Mouse (Mus musculus) lung, postnatal 14 days (tissue): ENCODE results near the gene F3.

Experiments
- DNase-seq: peaks from one replicate; pipeline ENCODE4 v3.0.0; 2021

Gene F3

DNA sequence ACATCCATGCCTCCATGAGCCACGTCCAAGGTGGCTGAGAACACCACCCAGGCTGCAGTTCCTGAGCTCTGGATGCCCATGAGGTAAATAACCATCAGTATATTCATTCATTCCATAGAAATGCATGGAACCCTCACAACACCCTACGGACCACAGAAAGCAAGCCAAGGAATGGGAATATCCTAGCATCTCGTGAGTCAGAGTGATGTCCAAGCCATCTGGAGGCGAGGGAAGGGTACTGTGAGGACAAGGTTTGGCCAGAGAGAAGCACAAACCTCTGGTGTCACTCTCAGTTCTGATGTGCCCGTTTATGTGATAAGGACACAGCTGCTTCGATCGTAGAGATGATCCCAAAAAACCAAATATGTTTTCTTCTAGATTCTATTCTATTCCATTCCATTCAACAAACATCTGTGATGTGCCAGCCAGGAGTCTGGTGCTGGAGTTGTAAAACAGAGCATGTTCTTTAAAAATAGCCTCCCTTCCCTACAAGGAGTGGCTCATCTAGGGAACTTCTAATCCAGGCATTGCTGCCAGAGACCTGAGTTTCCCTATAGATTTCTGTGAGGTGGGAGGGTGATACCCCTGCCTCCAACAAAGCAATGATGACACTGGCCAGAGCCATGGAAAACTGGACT is 12.3 kb upstream of the F3 start:
- DNase-seq, result no peak

- DNase-seq, result no peak
Observed at GRCm38 (mm10) chr3:121712222-121712621, 11.1 kb upstream of the F3 start.

- DNase-seq, result no peak
Observed at GRCm38 (mm10) chr3:121713151-121713701, 10.1 kb upstream of the F3 start.

- DNase-seq, result no peak
Observed at GRCm38 (mm10) chr3:121713816-121714215, 9.5 kb upstream of the F3 start.

GRCm38 (mm10) chr3:121714461-121714860 is 8.9 kb upstream of the F3 start:
- DNase-seq, result no peak

DNA sequence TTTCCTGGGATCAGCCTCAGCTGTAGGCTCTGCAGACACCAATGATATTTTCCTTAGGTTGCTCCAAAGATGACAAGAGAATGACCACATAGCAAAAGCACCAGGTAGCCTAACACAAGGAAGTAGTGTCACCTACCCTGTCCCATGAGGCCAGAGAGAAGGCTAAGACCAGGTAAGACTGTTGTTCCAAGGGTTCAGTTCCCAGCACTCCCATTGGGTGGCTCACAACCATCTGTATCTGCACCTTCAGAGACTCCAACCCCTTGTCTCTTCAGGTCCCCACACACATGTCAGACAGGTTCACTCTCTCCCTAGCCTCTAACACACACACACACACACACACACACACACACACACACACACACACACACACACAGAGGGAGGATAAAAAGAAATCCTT is 8.0 kb upstream of the F3 start:
- no peak for DNase-seq

DNA sequence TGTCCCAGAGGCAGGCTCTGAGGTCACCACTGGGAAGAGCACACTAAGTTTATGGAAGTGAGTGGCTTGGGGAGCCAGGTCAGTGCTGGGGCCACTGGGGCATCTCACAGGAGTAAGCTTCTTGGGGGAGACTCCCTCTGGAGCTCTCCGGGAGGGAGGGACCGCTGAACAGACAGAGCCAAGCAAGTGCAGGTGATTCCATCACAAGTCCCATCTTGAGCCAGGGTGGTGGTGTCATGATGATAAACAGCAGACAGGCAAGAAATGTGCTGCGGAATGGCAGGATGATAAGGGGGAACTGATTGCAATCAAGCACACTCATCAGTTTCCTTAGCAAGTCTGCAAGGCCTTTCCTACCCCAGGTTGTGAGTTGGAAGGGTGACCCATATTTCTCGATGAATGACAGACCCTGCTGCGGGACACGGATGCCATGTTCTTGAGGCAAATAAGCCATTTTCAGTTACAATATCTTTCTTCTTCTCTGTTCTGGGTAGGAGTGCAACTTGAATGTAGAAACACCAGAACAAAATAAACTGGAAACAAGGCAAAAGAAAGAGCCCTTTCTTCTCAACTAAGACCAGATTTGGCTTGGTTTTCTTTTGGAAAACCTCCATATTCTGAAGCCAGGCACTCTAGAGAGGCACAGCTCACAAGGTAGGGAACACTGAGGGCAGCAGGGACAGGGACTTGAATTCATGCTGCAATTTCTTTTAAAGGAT is 7.4 kb upstream of the F3 start:
- no peak for DNase-seq

GRCm38 (mm10) chr3:121716480-121716879 is 6.9 kb upstream of the F3 start:
- no peak for DNase-seq

DNA sequence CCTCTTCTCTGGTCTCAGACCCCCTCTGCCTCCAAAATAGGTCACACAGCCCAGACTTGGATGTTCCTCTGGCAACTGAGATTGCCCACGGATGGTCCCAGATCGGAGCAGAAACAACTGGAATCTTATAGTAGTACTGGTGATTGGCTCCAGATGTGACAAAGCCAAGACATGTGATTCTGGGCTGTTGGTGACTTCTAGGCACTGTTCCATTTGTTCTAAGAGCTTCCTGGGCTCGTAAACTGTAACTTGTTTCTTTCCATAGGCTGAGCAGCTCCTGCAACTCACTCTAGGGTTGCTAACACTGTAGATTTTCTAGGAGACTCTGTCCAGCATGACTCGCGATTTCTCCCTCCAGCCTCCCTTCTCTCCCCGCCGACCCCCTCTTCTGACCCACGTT is 4.7 kb upstream of the F3 start:
- no peak for DNase-seq

DNA sequence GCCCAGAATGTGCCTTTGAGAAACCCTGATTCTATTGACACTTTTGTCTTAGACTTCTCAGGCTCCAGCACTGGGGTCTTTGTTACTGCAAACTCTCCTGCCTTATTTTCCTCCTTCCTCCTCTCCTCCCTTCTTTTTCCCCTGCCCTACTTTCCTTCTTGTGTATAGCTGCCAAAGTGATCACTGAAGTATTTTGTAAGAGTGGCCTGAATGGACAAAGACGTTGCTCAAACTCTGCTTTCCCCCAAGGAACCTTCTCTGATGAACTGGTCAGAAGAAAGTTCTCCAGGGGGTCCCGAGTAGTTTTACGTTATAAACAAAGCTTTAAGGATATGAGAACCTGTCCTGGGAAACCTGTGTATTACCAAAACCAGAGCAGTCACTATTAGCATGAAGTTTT is 3.6 kb upstream of the F3 start:
- DNase-seq, result no peak

DNA sequence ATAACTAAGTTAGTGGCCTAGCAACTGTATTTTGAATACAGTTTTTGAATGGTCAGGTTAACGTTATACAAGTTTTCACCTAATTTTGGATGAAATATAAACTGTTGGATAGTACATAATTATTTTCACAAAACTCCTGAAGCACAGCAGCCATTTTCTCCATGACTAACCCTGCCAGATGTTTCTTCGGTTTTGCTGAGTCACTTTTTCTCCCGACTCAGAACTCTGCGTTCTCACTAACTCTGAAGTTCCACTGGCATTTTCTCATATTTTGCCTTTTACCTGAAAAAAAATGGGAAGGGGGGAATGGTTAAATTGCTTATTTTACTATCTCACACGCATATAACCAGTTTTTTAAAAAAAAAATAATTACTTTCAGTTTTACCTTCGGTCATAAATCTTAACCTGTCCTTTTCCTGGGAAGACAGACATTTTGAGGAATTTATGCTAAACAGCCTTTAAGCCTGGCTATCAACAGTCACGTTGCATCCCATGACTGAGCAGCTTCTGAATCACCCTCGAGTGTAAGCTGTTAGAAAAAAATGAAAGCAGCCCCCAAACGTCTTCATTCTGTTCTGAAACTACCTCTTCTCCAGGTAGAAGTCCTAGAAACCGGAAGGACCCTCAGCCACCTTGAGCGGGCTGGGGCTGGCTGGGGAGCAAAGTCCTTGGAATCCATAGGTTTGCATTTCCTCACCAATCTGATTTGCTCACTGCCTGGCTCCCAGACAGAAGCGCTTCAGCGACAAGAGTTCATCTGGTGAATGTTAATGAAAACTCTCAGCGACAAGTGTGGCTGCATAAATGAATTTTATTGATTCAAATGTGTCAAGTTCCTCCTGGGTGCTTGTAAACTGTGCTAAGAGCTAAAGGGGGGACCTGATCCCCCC is 2.3 kb upstream of the F3 start:
- DNase-seq, result no peak

GRCm38 (mm10) chr3:121721691-121722070 is 1.7 kb upstream of the F3 start:
- no peak for DNase-seq

DNA sequence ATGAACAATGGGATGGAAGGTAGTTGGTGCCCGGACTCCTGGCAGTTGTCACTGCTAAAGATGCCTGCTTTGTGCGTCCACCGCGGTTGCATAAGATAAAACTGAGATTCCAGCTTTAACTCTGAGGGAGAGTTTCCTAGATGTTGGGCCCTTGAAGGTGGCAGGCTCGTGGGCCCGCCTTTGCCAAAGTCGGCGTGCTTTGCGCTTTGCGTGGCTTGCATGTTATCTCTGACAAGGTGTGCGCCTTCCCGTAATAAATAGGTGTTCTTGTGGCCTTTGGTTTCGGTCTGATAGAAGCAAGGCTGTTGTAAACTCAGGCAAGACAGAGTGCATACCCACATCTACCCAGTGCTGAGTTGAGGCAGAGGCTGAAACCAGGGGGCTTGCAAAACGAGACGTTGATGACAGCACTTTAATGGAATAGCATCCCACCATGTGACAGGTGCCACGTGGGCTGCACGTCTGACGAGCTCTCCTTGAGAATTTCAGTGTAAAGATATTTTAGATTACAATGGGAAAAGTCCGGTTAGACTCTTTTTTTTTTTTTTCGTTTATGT is 709 bp downstream of the F3 start:
- DNase-seq, result no peak

DNA sequence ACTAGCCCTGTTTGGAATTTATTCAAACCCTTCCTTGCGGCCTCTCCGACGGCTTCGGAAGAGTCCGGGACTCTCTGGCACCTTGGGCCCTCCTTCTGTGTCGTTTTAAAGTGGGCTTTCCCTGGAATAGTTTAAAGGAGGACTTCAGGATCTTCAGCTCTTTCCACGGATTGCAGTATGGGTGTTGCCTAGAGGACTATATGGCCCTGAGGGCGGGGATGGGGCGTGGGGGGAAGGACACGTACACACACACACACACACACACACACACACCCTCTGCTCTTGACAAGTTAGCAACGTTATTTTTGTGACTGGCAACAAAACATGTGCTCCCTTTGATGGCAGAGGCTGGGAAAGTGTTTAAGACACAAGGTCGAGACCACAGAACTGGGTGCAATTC is 1.2 kb downstream of the F3 start:
- no peak for DNase-seq

DNA sequence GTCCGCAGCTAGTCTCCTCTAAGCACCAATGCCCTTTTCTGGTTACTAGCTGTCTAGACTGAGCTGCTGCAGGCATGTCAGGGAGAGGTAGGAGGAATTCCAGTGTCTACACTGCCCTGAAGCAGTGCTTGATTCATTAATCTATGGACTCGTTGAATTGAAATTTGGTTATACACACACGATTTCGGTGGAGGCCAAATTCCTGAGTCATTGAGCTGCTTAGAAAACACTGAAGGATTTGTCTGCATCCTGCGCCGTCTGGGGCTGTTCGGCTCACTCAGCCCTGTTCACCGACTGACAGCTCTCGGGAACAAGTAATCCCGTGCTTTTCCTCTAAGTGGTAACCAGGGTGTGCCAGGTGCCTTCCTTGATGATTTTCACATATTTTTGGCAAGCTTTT is 2.3 kb downstream of the F3 start:
- DNase-seq, result no peak

GRCm38 (mm10) chr3:121729678-121730077 is 6.3 kb downstream of the F3 start:
- DNase-seq, result no peak

DNA sequence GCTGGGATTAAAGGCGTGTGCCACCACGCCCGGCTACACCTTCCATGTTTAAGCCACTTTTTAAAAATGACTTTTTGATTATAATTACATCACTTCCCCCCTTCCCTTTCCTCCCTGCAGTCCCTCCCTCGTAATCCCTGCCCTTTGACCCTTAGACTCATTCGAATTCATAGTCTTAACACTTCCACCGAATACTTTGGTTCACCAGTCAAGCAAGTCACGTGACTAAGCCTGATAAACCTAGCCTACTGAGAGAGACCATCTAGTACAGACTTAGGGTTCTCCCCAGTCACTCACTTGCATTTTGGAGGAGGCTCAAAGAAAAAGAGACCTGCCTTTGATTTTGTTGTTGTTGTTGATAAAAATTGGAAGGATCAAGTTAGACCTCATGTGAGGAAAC is 12.2 kb downstream of the F3 start:
- no peak for DNase-seq

DNA sequence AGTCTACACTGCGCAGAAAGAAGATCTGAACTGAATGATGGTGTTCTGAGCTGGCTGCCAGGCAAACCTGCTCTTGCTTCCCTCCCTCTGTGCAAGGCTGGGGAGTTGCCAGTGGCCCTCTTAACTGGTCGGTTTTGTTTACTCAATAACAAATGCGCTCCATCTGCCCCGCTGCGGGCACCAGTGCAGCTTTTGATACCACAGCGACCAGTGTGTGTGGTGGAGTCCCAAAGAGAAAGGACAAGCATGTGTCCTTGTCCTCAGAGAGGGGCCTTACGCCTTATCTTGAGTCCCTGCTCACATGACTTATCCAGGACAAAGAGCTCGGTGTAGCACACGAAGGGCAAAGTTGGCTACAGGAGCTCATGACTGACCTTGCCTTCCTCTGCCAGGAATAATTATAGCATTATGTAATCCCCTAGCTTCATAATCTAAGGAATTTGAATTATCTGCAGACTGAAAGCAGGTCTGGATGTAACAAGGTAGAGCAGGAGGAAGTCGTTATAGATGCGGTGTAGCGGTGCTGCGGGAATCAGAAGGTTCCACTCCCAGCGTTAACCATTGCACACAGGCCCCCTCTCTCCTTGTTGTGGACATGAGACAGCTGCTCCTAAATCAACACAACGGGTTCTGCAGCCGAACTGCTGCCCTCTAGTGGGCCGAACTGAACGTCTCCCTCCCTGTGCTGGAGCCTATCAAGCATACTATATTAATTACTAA is 12.8 kb downstream of the F3 start:
- DNase-seq, result peak; percentile 84

GRCm38 (mm10) chr3:121737453-121737852 is 14.1 kb downstream of the F3 start:
- DNase-seq, result peak; percentile 58

DNA sequence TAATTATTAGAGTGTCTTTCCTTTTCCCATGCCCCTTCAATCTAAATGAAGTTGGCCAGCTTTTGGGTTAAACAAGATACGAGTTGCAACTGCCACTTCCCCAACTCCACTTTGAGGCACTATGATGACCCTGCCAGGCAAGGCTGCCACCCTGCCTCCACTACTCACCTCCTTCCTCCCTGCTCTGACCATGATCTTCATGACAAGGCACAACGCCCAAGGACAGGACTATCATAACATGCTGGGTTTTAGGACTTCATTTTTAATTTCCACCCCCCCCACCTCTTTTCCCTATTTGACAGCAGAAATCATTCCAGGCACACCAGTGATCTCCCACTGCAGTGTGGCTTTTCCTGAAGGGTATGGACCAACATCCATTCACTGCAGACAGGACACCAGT is 14.6 kb downstream of the F3 start:
- DNase-seq, result no peak

GRCm38 (mm10) chr3:121738742-121739342 is 15.5 kb downstream of the F3 start:
- no peak for DNase-seq
